Mouse (Mus musculus) lung, embryonic 15.5 days (tissue): ENCODE measurements at regions not wholly inside any gene's neighbourhood (a gene's known extent, or its start where the extent isn't known, plus 50 kb on each side); places are given as distances from the start of the nearest gene placed in this dataset.

Source experiments
- ATAC-seq: fragments of 200-750 bp; cut with Nextera tagmentation; 2 replicates; pipeline ENCODE4 v1.8.0; 2017; ENCODE audit warnings: moderate number of reproducible peaks, borderline replicate concordance; ENCODE audit not compliant: low FRiP score, low TSS enrichment; ENCODE audit errors: extremely low read depth
- H3K27ac ChIP-seq: fragments of 300-500 bp; sonication (generic); 2 replicates; pipeline ENCODE4 v1.5.1; 2015; ENCODE audit warnings: moderate library complexity, mild to moderate bottlenecking, inconsistent platforms
- H3K27me3 ChIP-seq: fragments of 300-500 bp; sonication (generic); 2 replicates; pipeline ENCODE4 v1.6.1; 2015; ENCODE audit warnings: inconsistent platforms
- H3K36me3 ChIP-seq: fragments of 300-500 bp; sonication (generic); 2 replicates; pipeline ENCODE4 v1.6.1; 2015; ENCODE audit warnings: inconsistent platforms
- H3K4me1 ChIP-seq: fragments of 300-500 bp; sonication (generic); 2 replicates; pipeline ENCODE4 v1.6.1; 2015; ENCODE audit warnings: inconsistent platforms
- H3K4me2 ChIP-seq: fragments of 300-500 bp; sonication (generic); 2 replicates; pipeline ENCODE4 v1.6.1; 2015; ENCODE audit warnings: inconsistent platforms, mild to moderate bottlenecking, moderate library complexity
- H3K4me3 ChIP-seq: fragments of 300-500 bp; sonication (generic); 2 replicates; pipeline ENCODE4 v1.5.1; 2015; ENCODE audit warnings: mild to moderate bottlenecking, inconsistent platforms
- H3K9ac ChIP-seq: fragments of 300-500 bp; sonication (generic); 2 replicates; pipeline ENCODE4 v1.6.1; 2015; ENCODE audit warnings: inconsistent platforms
- H3K9me3 ChIP-seq: fragments of 300-500 bp; sonication (generic); 2 replicates; pipeline ENCODE4 v1.6.1; 2016; ENCODE audit warnings: inconsistent platforms
- WGBS: fragments of 180-500 bp; shearing (Covaris S2); methylation state at CpG from one replicate; pipeline ENCODE4 v1.1.7; 2015; 5-methylcytosine and 5-hydroxymethylcytosine counted together

GRCm38 (mm10) chr7:65244936-65245335 lies 88.6 kb upstream of the Fam189a1 start:
- Histone ChIP-seq H3K4me1 (no peaks in the 10 kb centered on the region), H3K9ac (no peak overlapping the region), H3K4me2 (no peak overlapping the region), H3K36me3 (no peaks in the 10 kb centered on the region), H3K4me3 (no peak overlapping the region), H3K9me3 (no peaks in the 10 kb centered on the region), H3K27ac (no peak overlapping the region), H3K27me3 (no peaks in the 10 kb centered on the region)
- no peak for ATAC-seq
- 56% methylated on average over 4 of the region's 4 CpGs for WGBS

- H3K9me3 ChIP-seq, result no peaks in the 10 kb centered on the region
- no peak overlapping the region for H3K4me3 ChIP-seq
- WGBS, result 72% methylated on average over 8 of the region's 8 CpGs
- H3K27ac ChIP-seq, result no peak overlapping the region
- no peak overlapping the region for H3K9ac ChIP-seq
- no peaks in the 10 kb centered on the region for H3K4me1 ChIP-seq
- no peak for ATAC-seq
- H3K4me2 ChIP-seq, result no peak overlapping the region
- no peaks in the 10 kb centered on the region for H3K36me3 ChIP-seq
- H3K27me3 ChIP-seq, result no peaks in the 10 kb centered on the region
Measured at GRCm38 (mm10) chr7:65241208-65241607, 84.8 kb upstream of the Fam189a1 start.

- no peaks in the 10 kb centered on the region for H3K4me1 ChIP-seq
- no peaks in the 10 kb centered on the region for H3K27me3 ChIP-seq
- no peak for ATAC-seq
- no peak overlapping the region for H3K4me2 ChIP-seq
- no peaks in the 10 kb centered on the region for H3K36me3 ChIP-seq
- WGBS, result 84% methylated on average over 3 of the region's 3 CpGs
- H3K9me3 ChIP-seq, result no peaks in the 10 kb centered on the region
- no peak overlapping the region for H3K9ac ChIP-seq
- H3K27ac ChIP-seq, result no peak overlapping the region
- H3K4me3 ChIP-seq, result no peak overlapping the region
Measured at GRCm38 (mm10) chr7:65235701-65236100, 79.3 kb upstream of the Fam189a1 start.

DNA sequence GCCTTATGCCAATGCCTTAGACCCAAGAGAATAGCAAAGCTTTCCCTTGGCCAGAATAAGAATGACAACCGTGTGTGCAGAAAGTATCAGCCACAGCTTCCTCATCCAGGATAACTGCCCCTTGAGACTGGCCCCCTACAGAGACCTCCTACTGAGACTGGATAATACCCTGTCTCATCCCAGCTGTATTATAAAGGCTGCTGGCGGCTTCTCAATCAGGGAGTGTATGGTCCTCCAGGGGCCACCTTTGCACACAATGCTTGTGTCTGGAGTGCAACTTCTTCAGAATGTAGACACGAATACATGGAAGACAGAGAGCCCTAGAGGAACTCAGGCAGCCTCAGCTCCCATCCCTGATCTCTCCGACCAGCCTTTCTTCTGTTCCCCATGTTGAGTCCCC lies 77.3 kb upstream of the Fam189a1 start:
- H3K4me3 ChIP-seq, result no peak overlapping the region
- H3K9ac ChIP-seq, result no peak overlapping the region
- H3K36me3 ChIP-seq, result no peaks in the 10 kb centered on the region
- 65% methylated on average over 4 of the region's 4 CpGs for WGBS
- no peaks in the 10 kb centered on the region for H3K4me1 ChIP-seq
- no peaks in the 10 kb centered on the region for H3K9me3 ChIP-seq
- H3K27me3 ChIP-seq, result no peaks in the 10 kb centered on the region
- H3K27ac ChIP-seq, result no peak overlapping the region
- H3K4me2 ChIP-seq, result no peak overlapping the region
- ATAC-seq, result no peak

GRCm38 (mm10) chr7:65229306-65229705 lies 72.9 kb upstream of the Fam189a1 start:
- Histone ChIP-seq H3K27me3 (no peaks in the 10 kb centered on the region), H3K36me3 (no peaks in the 10 kb centered on the region), H3K4me3 (no peak overlapping the region), H3K27ac (no peak overlapping the region), H3K9me3 (no peaks in the 10 kb centered on the region), H3K4me2 (no peak overlapping the region), H3K4me1 (no peaks in the 10 kb centered on the region), H3K9ac (no peak overlapping the region)
- no peak for ATAC-seq
- 50% methylated on average over 5 of the region's 5 CpGs for WGBS

GRCm38 (mm10) chr7:65226218-65226617 lies 69.8 kb upstream of the Fam189a1 start:
- H3K9me3 ChIP-seq, result no peaks in the 10 kb centered on the region
- H3K4me1 ChIP-seq, result no peaks in the 10 kb centered on the region
- H3K4me3 ChIP-seq, result no peak overlapping the region
- WGBS, result 78% methylated on average over 4 of the region's 4 CpGs
- H3K4me2 ChIP-seq, result no peak overlapping the region
- no peaks in the 10 kb centered on the region for H3K36me3 ChIP-seq
- H3K27ac ChIP-seq, result no peak overlapping the region
- H3K27me3 ChIP-seq, result no peaks in the 10 kb centered on the region
- H3K9ac ChIP-seq, result no peak overlapping the region
- no peak for ATAC-seq

- H3K4me2 ChIP-seq, result peak overlapping the region; percentile 14; the same call in 1 of the 2 replicates
- no peak overlapping the region for H3K4me3 ChIP-seq
- H3K9me3 ChIP-seq, result no peaks in the 10 kb centered on the region
- H3K4me1 ChIP-seq, result no peaks in the 10 kb centered on the region
- no peaks in the 10 kb centered on the region for H3K36me3 ChIP-seq
- 52% methylated on average over 14 of the region's 14 CpGs for WGBS
- H3K27me3 ChIP-seq, result no peaks in the 10 kb centered on the region
- ATAC-seq, result peak; percentile 89
- H3K27ac ChIP-seq, result peak overlapping the region; percentile 54
- H3K9ac ChIP-seq, result no peak overlapping the region
Measured at GRCm38 (mm10) chr7:65213216-65213925, 57.0 kb upstream of the Fam189a1 start.

- Histone ChIP-seq H3K36me3 (no peaks in the 10 kb centered on the region), H3K27ac (no peak overlapping the region), H3K4me3 (no peak overlapping the region), H3K9ac (no peak overlapping the region), H3K4me1 (no peaks in the 10 kb centered on the region), H3K27me3 (no peaks in the 10 kb centered on the region), H3K4me2 (no peak overlapping the region), H3K9me3 (no peaks in the 10 kb centered on the region)
- no peak for ATAC-seq
- WGBS, result 78% methylated on average over 10 of the region's 10 CpGs
Measured at GRCm38 (mm10) chr7:65207240-65207639, 50.9 kb upstream of the Fam189a1 start.
